Mouse (Mus musculus) embryo, embryonic 11.5 days (tissue): ENCODE measurements around the gene Gm39115.
A peak's percentile ranks its signal among the peaks of the same experiment; 100 is the strongest.
"Not testable (repeated sequence)": the region's sequence is repeated elsewhere in the genome, so short reads cannot be mapped to it uniquely, and the experiment has no call there.

Experiments used
- DNase-seq: peaks from one replicate; pipeline ENCODE4 v3.0.0-alpha.2; 2012; ENCODE audit warnings: low read depth, low spot score

Gm39115 gene

GRCm38 (mm10) chr7:142135934-142136333, at the start of gene Gm39115:
Gene Gm39115 (minus strand): TSS chr7:142136034.
- not testable (repeated sequence) for DNase-seq

DNA sequence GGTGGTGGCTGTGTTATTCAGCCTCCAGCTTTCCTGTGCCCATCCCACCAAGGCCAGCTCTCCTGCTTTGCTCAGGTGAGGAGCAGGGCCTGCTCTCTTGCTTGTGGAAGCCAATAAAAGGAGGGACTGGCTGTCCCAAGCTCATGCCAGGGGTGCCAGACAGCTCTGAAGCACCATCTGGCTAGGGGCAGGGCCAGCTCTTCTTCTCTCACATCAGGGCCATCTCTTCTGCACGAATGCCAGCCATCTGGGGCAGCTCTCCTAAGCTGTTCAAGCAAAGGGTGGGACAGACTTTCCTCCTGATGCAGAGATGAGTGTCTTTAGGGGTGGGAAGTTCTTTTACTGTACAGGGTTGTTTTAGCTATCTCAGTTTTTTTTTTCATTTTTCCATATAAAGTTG, 45.2 kb upstream of the Gm39115 start:
- DNase-seq: no peak

DNA sequence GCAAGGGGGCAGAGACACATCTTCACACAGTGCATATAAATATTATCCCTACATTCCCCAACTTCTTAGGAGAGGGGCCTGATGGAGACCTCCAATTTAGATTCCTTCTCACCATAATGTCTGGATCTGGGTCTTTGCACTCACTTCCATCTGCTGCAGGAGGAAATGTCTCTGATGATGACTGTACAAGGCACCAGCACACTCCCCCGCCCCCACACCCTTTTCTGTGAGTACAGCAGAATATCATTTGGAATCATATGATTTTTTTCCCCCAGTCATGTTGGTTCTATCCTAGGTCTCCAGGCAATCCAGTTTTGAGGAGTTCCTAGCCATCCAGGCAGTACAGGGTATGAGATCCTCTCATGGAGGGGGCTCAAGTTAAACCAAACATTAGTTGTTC, 42.9 kb upstream of the Gm39115 start:
- DNase-seq: no peak

- not testable (repeated sequence) for DNase-seq
Observed at GRCm38 (mm10) chr7:142175905-142176304, 40.1 kb upstream of the Gm39115 start, which contains the start of gene Krtap5-2. Gene Krtap5-2 (minus strand): TSS chr7:142176005.

- no peak for DNase-seq
Observed at GRCm38 (mm10) chr7:142169836-142170235, 34.0 kb upstream of the Gm39115 start.

DNA sequence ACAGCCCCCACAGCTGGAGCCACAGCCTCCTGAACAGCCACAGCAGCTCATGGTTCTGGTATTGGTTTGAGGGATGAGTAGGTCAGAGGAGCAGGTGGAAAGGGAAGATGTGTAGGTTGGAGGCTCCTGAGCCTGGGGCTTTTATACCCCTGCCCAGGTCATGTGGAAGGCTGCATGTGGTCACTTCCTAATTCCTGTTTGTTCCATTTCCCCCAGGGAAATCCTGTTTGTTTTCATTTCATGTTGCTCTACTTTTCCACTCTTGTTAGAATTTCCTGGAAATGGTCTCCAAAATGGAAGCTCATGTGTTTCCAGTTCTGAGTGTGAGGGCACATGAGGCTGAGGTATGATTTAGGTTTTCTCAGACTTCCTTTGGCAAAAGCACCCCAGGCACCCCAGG, 29.8 kb upstream of the Gm39115 start, which contains the start of gene Gm4553:
Gm4553 (minus strand) TSS at position 101 of the 400 bp plus-strand sequence.
- DNase-seq: not testable (repeated sequence)

GRCm38 (mm10) chr7:142159366-142159765, 23.5 kb upstream of the Gm39115 start:
- DNase-seq: no peak

- not testable (repeated sequence) for DNase-seq
Observed at GRCm38 (mm10) chr7:142157013-142157412, 21.2 kb upstream of the Gm39115 start, which contains the start of gene Gm29735. Gene Gm29735 (minus strand): TSS chr7:142157113.

DNA sequence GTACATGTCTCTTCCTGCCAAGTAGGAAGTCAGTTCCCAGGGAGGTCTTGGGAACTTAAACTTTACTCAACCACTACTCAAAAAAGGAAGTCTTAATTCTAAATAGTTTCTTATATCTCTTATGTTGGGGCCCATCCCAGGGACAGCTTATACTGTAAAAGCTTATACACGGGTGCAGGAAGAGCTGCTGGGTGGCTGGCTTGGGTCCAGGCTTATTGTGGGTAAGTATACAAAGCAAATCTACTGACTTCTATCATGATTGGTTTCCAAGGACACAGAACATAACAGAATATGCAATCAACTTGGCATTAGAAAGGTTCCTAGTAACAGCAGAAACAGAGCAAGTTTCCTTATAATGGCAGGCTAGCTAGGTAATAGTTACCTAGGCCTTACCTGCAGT, 19.5 kb upstream of the Gm39115 start:
- no peak for DNase-seq

- no peak for DNase-seq
Observed at GRCm38 (mm10) chr7:142152191-142152590, 16.4 kb upstream of the Gm39115 start.

- no peak for DNase-seq
Observed at GRCm38 (mm10) chr7:142148633-142149032, 12.8 kb upstream of the Gm39115 start.

GRCm38 (mm10) chr7:142146033-142146432, 10.2 kb upstream of the Gm39115 start:
- DNase-seq: peak; percentile 40

DNA sequence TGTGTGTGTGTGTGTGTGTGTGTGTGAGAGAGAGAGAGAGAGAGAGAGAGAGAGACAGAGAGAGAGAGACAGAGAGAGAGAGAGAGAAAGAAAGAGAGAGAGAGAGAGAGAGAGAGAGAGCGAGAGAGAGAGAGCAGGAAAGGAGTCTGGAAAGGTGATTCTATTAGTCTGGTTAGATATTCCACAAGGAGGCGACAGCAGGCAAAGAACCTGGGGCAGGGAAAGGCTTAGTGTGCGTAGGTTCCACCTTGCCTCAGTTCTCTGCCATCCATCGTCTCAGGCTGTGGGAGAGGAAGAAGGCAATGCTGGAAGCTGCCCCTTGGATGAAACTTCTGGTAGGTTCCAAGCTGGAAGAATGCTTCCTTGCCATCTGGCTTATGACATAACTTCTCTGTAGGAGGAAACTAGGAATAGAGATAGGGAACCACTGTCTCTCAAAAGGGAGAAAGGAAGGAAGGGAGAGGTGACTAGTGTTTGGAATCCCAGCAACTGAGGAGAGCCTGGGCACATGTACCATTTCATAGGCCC, 9.6 kb upstream of the Gm39115 start:
- DNase-seq: no peak

DNA sequence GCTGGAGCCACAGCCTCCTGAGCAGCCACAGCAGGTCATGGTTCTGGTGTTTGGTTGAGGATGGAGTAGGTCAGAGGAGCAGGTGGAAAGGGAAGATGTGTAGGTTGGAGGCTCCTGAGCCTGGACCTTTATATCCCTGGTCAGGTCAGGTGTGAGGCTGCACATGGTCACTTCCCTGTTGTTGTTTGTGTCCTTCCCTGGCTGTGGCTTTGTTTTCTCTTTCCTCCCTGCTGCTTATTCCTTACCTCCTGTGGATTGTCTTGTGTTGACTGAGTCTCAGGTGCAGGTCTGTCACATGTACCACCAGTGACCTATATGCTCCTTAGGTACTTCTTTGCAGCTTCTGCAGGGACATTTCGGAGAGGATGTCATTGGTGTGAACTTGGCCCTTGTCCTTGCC, 8.7 kb upstream of the Gm39115 start, which contains the start of gene Gm45337:
Gm45337 (minus strand) TSS at position 101 of the 400 bp plus-strand sequence.
- DNase-seq: no peak

GRCm38 (mm10) chr7:142143506-142144010, 7.7 kb upstream of the Gm39115 start:
- DNase-seq: not testable (repeated sequence)

GRCm38 (mm10) chr7:142140696-142141095, 4.9 kb upstream of the Gm39115 start:
- DNase-seq: no peak

DNA sequence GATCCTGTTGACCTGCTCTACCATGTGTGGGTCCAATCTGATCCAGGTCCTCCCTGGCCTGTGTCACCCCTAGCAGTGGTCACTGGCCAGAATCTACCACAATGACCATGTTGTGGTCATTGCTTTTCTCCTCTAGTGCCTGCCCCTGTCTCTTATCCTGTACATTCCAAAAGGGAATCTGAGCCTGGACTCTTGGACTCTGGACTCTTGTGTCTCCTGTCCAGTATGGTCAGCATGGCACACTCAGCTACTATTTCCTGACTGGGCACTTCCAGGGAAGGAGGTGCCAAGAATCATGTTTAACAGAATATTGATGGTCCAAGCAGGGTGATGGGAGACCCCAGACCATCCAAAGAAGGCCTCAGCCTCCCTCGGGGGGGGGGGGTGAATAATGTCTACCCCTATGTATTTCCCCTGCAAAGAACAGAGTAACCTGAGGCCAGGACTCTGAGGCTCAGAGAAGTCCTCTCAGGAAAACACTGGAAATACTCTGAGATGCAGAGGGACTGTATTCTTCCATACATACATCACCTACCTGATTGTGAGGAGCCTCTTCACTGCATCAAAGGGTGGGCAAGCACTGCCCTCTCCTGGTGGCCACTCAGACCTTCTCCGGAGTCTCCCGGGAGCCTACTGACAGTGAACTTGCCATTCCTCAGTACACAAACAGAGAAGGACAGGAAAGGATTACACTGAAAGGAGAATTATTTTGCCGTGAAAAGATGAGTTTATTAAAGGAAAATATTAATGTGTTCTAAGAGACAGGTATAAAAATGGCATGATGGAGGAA, 1.4 kb downstream of the Gm39115 start:
- no peak for DNase-seq

DNA sequence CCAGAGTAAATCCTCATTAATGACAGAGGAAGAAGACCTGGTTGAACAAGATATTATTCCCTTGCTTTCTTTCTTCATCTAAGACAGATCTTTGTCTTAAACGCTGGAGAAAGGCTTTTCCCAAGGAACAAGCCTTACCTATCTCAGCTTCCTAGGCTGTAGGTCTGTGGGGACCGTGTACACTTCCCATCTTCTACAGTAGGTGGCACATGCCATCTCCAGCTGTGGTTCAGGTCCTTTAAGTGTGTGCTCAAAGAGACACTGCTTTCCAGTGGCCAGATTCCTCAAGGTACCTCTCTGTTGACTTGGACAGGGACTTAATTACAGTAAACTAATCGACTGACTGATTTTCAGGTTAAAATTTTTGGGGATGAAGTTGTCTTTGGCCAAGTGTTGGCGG, 7.0 kb downstream of the Gm39115 start:
- DNase-seq: no peak

DNA sequence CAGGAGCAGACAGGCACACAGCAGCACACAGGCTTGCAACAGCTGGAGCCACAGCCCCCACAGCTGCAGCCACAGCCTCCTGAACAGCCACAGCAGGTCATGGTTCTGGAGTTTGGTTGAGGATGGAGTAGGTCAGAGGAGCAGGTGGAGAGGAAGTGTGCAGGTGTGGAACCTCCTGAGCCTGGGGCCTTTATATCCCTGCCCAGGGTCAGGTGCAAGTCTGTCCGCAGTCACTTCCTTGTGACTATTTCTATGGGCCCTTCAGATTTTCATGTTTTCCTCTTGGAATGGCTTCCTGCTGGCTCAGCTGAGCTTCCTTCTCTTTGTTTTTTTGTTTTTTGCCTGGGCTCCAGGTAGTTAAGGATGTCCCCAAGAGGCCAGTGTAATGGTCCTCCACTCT, 15.2 kb downstream of the Gm39115 start, which contains the start of gene Gm45618:
Gm45618 (minus strand) TSS at position 101 of the 400 bp plus-strand sequence.
- not testable (repeated sequence) for DNase-seq

DNA sequence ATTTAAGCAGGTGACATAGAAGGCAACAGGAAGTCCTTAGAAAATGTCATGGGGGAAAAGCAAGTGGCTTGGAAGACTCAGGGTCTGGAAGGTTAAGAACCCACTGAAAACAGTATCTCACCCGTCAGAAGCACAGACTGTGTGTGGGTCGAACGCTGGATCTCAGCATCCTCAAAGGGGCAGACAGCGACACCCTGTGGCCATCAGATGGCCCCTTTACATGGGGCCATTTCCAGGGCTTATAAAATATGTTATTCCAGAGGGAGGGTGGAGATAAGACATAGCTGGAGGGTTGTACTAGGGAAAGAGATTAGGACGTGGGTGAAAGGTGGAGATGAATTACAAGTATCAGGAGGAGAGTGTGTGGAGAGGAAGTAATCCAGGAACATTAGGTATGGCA, 16.2 kb downstream of the Gm39115 start:
- DNase-seq: no peak

GRCm38 (mm10) chr7:142104747-142105146, 31.1 kb downstream of the Gm39115 start:
- DNase-seq: no peak

DNA sequence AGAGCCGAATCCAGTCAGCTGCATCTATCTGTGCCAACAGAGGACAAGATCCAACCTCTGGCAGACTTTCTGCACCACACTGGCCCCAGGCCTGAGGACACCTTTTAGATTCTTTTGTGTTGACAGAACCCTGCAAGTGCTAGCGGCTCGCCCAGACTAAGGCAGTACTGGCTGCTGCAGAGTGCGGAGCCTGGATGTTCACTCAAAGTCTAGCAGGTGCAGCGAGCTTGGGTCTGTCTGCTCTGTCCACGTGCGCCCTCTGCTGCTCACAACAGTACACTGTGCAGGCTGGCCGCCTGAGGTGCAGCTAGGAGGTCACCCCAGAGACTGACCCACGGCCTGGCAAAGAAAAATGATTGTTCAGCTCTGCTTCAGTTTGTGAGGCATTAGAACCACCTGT, 38.1 kb downstream of the Gm39115 start:
- peak; percentile 65 for DNase-seq

GRCm38 (mm10) chr7:142096701-142097100, 39.1 kb downstream of the Gm39115 start:
- no peak for DNase-seq
